Mouse (Mus musculus) adrenal gland, postnatal 25 days (tissue): ENCODE data around the gene Wnt11. TPM values are rescaled to one million over a fixed set of nuclear protein-coding genes. Genes with fewer than 3 reads are reported as not detected.

Experiments
- total RNA-seq: library from RNA; stranded (reverse); gene quantifications from 2 replicates; pipeline ENCODE4 v1.2.3, GENCODE M21; 2021

The Wnt11 gene
- total RNA-seq, 1 experiment from 2014 or later: 1.9 TPM

Other genes with a start within 250 kb of the Wnt11 start
- gene Emsy, start 178.3 kb upstream of the Wnt11 start, total RNA-seq: 40.4 and 46.4 TPM in 2 replicates
- gene Thap12, start 132.0 kb upstream of the Wnt11 start, total RNA-seq: 68.2 and 76.1 TPM in 2 replicates